Mouse (Mus musculus) CH12.LX (cell line): Measurements from ENCODE around the gene Hpcal1. TPM values are rescaled to one million over a fixed set of nuclear protein-coding genes. Genes with fewer than 3 reads are reported as not detected.

ENCODE experiments used
- DNase-seq: peaks from one replicate; pipeline ENCODE4 v3.0.0-alpha.2; 2013; ENCODE audit errors: extremely low read depth
- H3K27ac ChIP-seq: 2 replicates; pipeline ENCODE4 v1.5.1; 2012; ENCODE audit warnings: low read depth, mild to moderate bottlenecking, control low read depth, moderate library complexity; ENCODE audit not compliant: insufficient read depth
- H3K27me3 ChIP-seq: replicated peaks from 2 replicates; pipeline ENCODE3; 2012; ENCODE audit warnings: inconsistent platforms
- H3K36me3 ChIP-seq, 2 experiments: replicated peaks in 1 of 2; 2 replicates each; pipeline versions ENCODE3 to v1.6.1; 2012; ENCODE audit warnings: inconsistent platforms in 1 of 2, low read length in 1 of 2, mild to moderate bottlenecking in 1 of 2, mixed read lengths in 1 of 2, moderate library complexity in 1 of 2; ENCODE audit not compliant: control insufficient read depth in 1 of 2, insufficient read depth in 1 of 2
- H3K4me1 ChIP-seq, 2 experiments: 2 replicates each; pipeline ENCODE4 v1.6.1; 2012; ENCODE audit warnings: inconsistent platforms in 1 of 2, moderate library complexity in 1 of 2; ENCODE audit not compliant: insufficient read depth in 2 of 2, control insufficient read depth in 1 of 2
- H3K4me2 ChIP-seq: 2 replicates; pipeline ENCODE4 v1.6.1; 2012; ENCODE audit warnings: low read depth, mild to moderate bottlenecking, control low read depth; ENCODE audit not compliant: poor library complexity, insufficient read depth, severe bottlenecking
- H3K4me3 ChIP-seq, 3 experiments: fragments of 150-350 bp in 1 of 3; sonication (generic) in 1 of 3; replicated peaks in 1 of 3; 2 replicates each; pipeline versions ENCODE3 to v1.5.1; 2011 to 2012; ENCODE audit warnings: low read depth in 2 of 3, low read length in 2 of 3, mild to moderate bottlenecking in 2 of 3, moderate library complexity in 2 of 3, control low read depth in 1 of 3, improper control_type of control experiment in 1 of 3, inconsistent platforms in 1 of 3, mixed read lengths in 1 of 3; ENCODE audit not compliant: poor library complexity in 1 of 3
- H3K79me2 ChIP-seq: replicated peaks from 2 replicates; pipeline ENCODE4 v1.6.1; 2012; ENCODE audit warnings: mild to moderate bottlenecking, moderate library complexity; ENCODE audit not compliant: control insufficient read depth, poor library complexity, insufficient read depth, severe bottlenecking; ENCODE audit errors: extremely low read depth
- H3K9ac ChIP-seq: 2 replicates; pipeline ENCODE4 v1.6.1; 2012; ENCODE audit warnings: low read depth, mild to moderate bottlenecking, control low read depth, moderate library complexity; ENCODE audit not compliant: insufficient read depth
- H3K9me3 ChIP-seq: replicated peaks from 2 replicates; pipeline ENCODE3; 2012; ENCODE audit warnings: low read length, inconsistent platforms, mixed read lengths
- BHLHE40 ChIP-seq: IDR thresholded peaks from 2 replicates; pipeline ENCODE4 v1.6.1; 2011; ENCODE audit warnings: mild to moderate bottlenecking, low read depth, low read length, improper control_type of control experiment
- CHD1 ChIP-seq: IDR thresholded peaks from 2 replicates; pipeline ENCODE4 v1.6.1; 2012; ENCODE audit warnings: low read depth, low read length, improper control_type of control experiment, inconsistent platforms
- ELF1 ChIP-seq: IDR thresholded peaks from 2 replicates; pipeline ENCODE4 v1.6.1; 2014; ENCODE audit warnings: low read depth, mild to moderate bottlenecking, inconsistent platforms, low read length, improper control_type of control experiment
- GABPA ChIP-seq: IDR thresholded peaks from 2 replicates; pipeline ENCODE4 v1.6.1; 2012; ENCODE audit warnings: low read depth, low read length, improper control_type of control experiment, inconsistent platforms; ENCODE audit not compliant: insufficient replicate concordance
- HCFC1 ChIP-seq: IDR thresholded peaks from 2 replicates; pipeline ENCODE4 v1.6.1; 2012; ENCODE audit warnings: low read depth, mild to moderate bottlenecking, inconsistent platforms, low read length, improper control_type of control experiment
- JUND ChIP-seq: conservative IDR thresholded peaks from 2 replicates; pipeline ENCODE4 v1.6.1; 2011; ENCODE audit warnings: low read depth, low read length, improper control_type of control experiment
- MXI1 ChIP-seq: IDR thresholded peaks from 2 replicates; pipeline ENCODE4 v1.6.1; 2011; ENCODE audit warnings: mild to moderate bottlenecking, low read depth, low read length, improper control_type of control experiment
- MYC ChIP-seq: IDR thresholded peaks from 2 replicates; pipeline ENCODE4 v1.6.1; 2011; ENCODE audit warnings: low read depth, mild to moderate bottlenecking, improper control_type of control experiment, low read length
- NRF1 ChIP-seq: IDR thresholded peaks from 2 replicates; pipeline ENCODE4 v1.6.1; 2014; ENCODE audit warnings: low read depth, mild to moderate bottlenecking, inconsistent platforms, low read length, improper control_type of control experiment, moderate library complexity
- PAX5 ChIP-seq: IDR thresholded peaks from 2 replicates; pipeline ENCODE4 v1.6.1; 2012; ENCODE audit warnings: low read length, inconsistent platforms, mixed read lengths
- POLR2A ChIP-seq: IDR thresholded peaks from 2 replicates; pipeline ENCODE4 v1.6.1; 2011; ENCODE audit warnings: low read depth, mild to moderate bottlenecking, improper control_type of control experiment, low read length
- POLR2AphosphoS2 ChIP-seq: IDR thresholded peaks from 2 replicates; pipeline ENCODE4 v1.6.1; 2011; ENCODE audit warnings: low read depth, low read length, improper control_type of control experiment
- SIN3A ChIP-seq: IDR thresholded peaks from 2 replicates; pipeline ENCODE4 v1.6.1; 2012; ENCODE audit warnings: low read length, improper control_type of control experiment, inconsistent platforms
- SMC3 ChIP-seq: IDR thresholded peaks from 2 replicates; pipeline ENCODE4 v1.6.1; 2011; ENCODE audit warnings: low read depth, low read length, improper control_type of control experiment
- TBP ChIP-seq: conservative IDR thresholded peaks from 2 replicates; pipeline ENCODE4 v1.6.1; 2011; ENCODE audit warnings: low read depth, low read length, improper control_type of control experiment
- USF1 ChIP-seq: IDR thresholded peaks from 2 replicates; pipeline ENCODE4 v1.6.1; 2014; ENCODE audit warnings: low read depth, mild to moderate bottlenecking, inconsistent platforms, low read length, improper control_type of control experiment
- USF2 ChIP-seq: conservative IDR thresholded peaks from 2 replicates; pipeline ENCODE4 v1.6.1; 2011; ENCODE audit warnings: low read depth, low read length, improper control_type of control experiment
- ZKSCAN1 ChIP-seq: IDR thresholded peaks from 2 replicates; pipeline ENCODE4 v1.6.1; 2012; ENCODE audit warnings: low read depth, inconsistent platforms, low read length, improper control_type of control experiment, borderline replicate concordance
- ZNF384 ChIP-seq: IDR thresholded peaks from 2 replicates; pipeline ENCODE4 v1.6.1; 2012; ENCODE audit warnings: low read depth, low read length, improper control_type of control experiment, inconsistent platforms
- dilution Hi-C: fragments of 300-500 bp; cut with MboI; formaldehyde crosslinking; loops from 2 replicates; pipeline ENCODE4 v1.14.3; 2020; ENCODE audit warnings: low sequenced_read_pairs; ENCODE audit not compliant: extremely low pct_unique_long_range_greater_than_20kb, extremely low pct_ligation_motif_present
- in situ Hi-C: fragments of 300-500 bp; cut with MboI; formaldehyde crosslinking; loops from 3 replicates; pipeline ENCODE4 v1.14.3; 2019; ENCODE audit warnings: low sequenced_read_pairs, low pct_ligation_motif_present, low pct_unique_long_range_greater_than_20kb, mixed read lengths
- polyA plus RNA-seq: library from polyadenylated mRNA; unstranded; fragments of >175 nt; gene quantifications from 2 replicates; pipeline ENCODE4 v1.2.1, GENCODE M21; 2012; ENCODE audit warnings: low read depth; ENCODE audit not compliant: insufficient read length
- total RNA-seq, 2 experiments: library from RNA; depleted of rRNA; stranded (reverse); fragments of 300-350 nt in 1 of 2; fragments of >200 nt in 1 of 2; gene quantifications; 2 replicates each; pipeline ENCODE4 v1.2.3; 2012 to 2014

The Hpcal1 gene
- total and polyA plus RNA-seq, 3 experiments, result 4.9 to 5.5 (median 4.9) TPM

GRCm38 (mm10) chr12:17712571-17712970 is 21.9 kb downstream of the Hpcal1 start:
- in situ Hi-C loops (no loop called here), dilution Hi-C loops (no loop called here)
- Histone ChIP-seq H3K79me2 (no peaks in the 10 kb centered on the region), H3K9ac (no peak overlapping the region), H3K36me3 (no peaks in the 10 kb centered on the region), H3K27me3 (no peaks in the 10 kb centered on the region), H3K4me2 (no peak overlapping the region), H3K9me3 (no peaks in the 10 kb centered on the region), H3K4me1 (peaks cover 5 to 22% of the 10 kb centered on the region in 2 experiments; a peak in 3 of 4 replicates), H3K4me3 (no peak overlapping the region), H3K27ac (no peak overlapping the region)
- no peak for TF ChIP-seq USF1
- no peak for TF ChIP-seq ELF1
- TF ChIP-seq MYC, result no peak
- TF ChIP-seq ZKSCAN1, result no peak
- TF ChIP-seq JUND, result no peak
- TF ChIP-seq POLR2AphosphoS2, result no peak
- no peak for TF ChIP-seq BHLHE40
- TF ChIP-seq CHD1, result no peak
- TF ChIP-seq USF2, result no peak
- TF ChIP-seq ZNF384, result no peak
- TF ChIP-seq GABPA, result no peak
- no peak for TF ChIP-seq HCFC1
- no peak for TF ChIP-seq NRF1
- no peak for TF ChIP-seq TBP
- no peak for TF ChIP-seq MXI1
- no peak for TF ChIP-seq POLR2A
- no peak for TF ChIP-seq SIN3A
- no peak for TF ChIP-seq PAX5
- no peak for DNase-seq

- Histone ChIP-seq H3K27ac (no peak overlapping the region), H3K9me3 (no peaks in the 10 kb centered on the region), H3K4me1 (peaks cover 5 to 22% of the 10 kb centered on the region in 2 experiments; a peak in 3 of 4 replicates), H3K27me3 (no peaks in the 10 kb centered on the region), H3K4me2 (no peak overlapping the region), H3K4me3 (no peak overlapping the region)
- dilution Hi-C loops, result no loop called here
- in situ Hi-C loops, result no loop called here
- TF ChIP-seq BHLHE40 (no peak), SMC3 (no peak), USF1 (no peak)
- TF ChIP-seq, all 38 proteins: peak for 0
- no peak for DNase-seq
- no peaks in the 10 kb centered on the region for H3K36me3 ChIP-seq
- no peak overlapping the region for H3K9ac ChIP-seq
- no peaks in the 10 kb centered on the region for H3K79me2 ChIP-seq
Observed at GRCm38 (mm10) chr12:17715720-17716478, 25.2 kb downstream of the Hpcal1 start.
